Comparison of ENCODE assay signal across 18 mouse cellular contexts in genomic region chr10:43399596-43400316, GRCm38 (mm10).
"Had no signal": no experiment of that assay in that cellular context is flagged by ENCODE, and none has a peak within 500 bp of the region (broad histone marks: within the 10 kb centered on the region; RNA-seq: fewer than 3 reads in every experiment).

No protein-coding gene starts in this region.

- DNase-seq: lung, embryonic 14.5 days; lung, postnatal 10 days; lung, postnatal 4 days; midbrain, embryonic 14.5 days; retina, postnatal 1 day; right cerebral cortex, adult 18-20 months; right cerebral cortex, postnatal 25 days; right cerebral cortex, postnatal 4 days; spleen, adult 18-20 months; thymus, adult 18-20 months; thymus, postnatal 14 days; thymus, postnatal 36 days had no signal

- H3K27me3 ChIP-seq: midbrain, embryonic 12.5 days; neural tube, embryonic 13.5 days; neural tube, embryonic 15.5 days had no signal

- H3K27ac ChIP-seq: midbrain, embryonic 10.5 days; midbrain, embryonic 12.5 days; neural tube, embryonic 13.5 days; neural tube, embryonic 15.5 days had no signal

- H3K9me3 ChIP-seq: midbrain, embryonic 12.5 days; neural tube, embryonic 13.5 days; neural tube, embryonic 15.5 days had no signal

- H3K4me3 ChIP-seq: midbrain, embryonic 10.5 days; midbrain, embryonic 12.5 days; myocyte; neural tube, embryonic 13.5 days; neural tube, embryonic 15.5 days had no signal

- ATAC-seq: midbrain, embryonic 16.5 days had no signal

- H3K9ac ChIP-seq: lung, embryonic 14.5 days; midbrain, embryonic 12.5 days; neural tube, embryonic 13.5 days; neural tube, embryonic 15.5 days had no signal

- H3K4me1 ChIP-seq: midbrain, embryonic 10.5 days; midbrain, embryonic 12.5 days; neural tube, embryonic 13.5 days had no signal

- H3K4me2 ChIP-seq: lung, embryonic 14.5 days; midbrain, embryonic 12.5 days; neural tube, embryonic 13.5 days; neural tube, embryonic 15.5 days had no signal

- H3K36me3 ChIP-seq: neural tube, embryonic 13.5 days; neural tube, embryonic 15.5 days had no signal
